Mouse (Mus musculus): Measurements from ENCODE around the gene Glul. TPM values are rescaled to one million over a fixed set of nuclear protein-coding genes. Genes with fewer than 3 reads are reported as not detected.

The Glul gene
- polyA plus RNA-seq, 1 experiment from 2014 or later, result 143 TPM

DNA sequence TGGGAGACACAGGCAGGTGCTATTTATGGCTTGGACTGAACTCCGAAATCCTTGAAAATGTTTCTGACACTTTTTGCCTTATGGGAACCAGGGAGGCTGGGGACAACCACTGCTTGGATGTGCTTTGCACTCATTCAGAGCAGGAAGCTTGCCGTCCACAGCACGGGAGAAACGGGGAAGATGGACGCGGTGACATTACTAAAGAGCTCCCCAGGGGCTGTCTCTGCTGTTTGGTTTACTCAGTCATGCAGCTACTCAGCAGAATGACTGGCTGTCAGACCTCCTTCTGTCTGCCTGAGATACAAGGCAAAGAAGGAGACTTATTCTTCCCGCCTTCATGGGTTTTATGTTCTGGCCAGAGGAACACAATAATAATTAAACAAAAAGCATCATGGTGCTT, 47.2 kb downstream of the Glul start:
- H3K27ac ChIP-seq (ENCODE audit: low read length), result no peak overlapping the region
- no peaks in the 10 kb centered on the region for H3K36me3 ChIP-seq (ENCODE audit: control insufficient read depth, insufficient read depth)
- H3K27me3 ChIP-seq (ENCODE audit: control insufficient read depth, insufficient read depth, low read depth, low read length), result no peaks in the 10 kb centered on the region
- ATAC-seq (ENCODE audit: low read depth), result no peak
- WGBS (ENCODE audit: insufficient replicate concordance), result 58% methylated on average over 7 of the region's 7 CpGs
- no peak overlapping the region for H3K4me2 ChIP-seq (ENCODE audit: low read depth, low read length)
- no peak overlapping the region for H3K9ac ChIP-seq (ENCODE audit: low read depth, low read length)
- no peaks in the 10 kb centered on the region for H3K4me1 ChIP-seq (ENCODE audit: control insufficient read depth, low read depth, low read length)
- no peaks in the 10 kb centered on the region for H3K9me3 ChIP-seq (replicated peaks; ENCODE audit: control insufficient read depth, low read length)
- H3K4me3 ChIP-seq (ENCODE audit: low read depth, low read length), result no peak overlapping the region

DNA sequence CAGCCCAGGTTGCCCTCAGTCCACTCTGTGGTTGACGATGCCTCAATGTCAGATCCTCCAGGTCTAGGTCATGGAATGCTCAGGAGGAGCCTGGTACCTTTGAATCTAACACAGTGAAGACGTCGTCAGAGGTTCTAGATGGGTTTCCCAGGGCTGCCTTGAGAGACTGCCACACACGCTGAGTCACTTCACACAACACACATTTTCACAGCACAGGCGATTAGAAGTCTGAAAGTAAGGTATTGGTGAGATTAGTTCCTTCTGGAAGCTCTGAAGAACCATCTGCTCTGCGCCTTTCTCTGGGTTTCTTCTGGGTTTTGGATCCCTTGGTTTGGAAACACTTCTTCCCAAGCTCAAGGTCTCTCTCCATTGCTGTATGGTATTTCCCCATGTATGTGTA, 48.1 kb downstream of the Glul start:
- Histone ChIP-seq H3K27ac (ENCODE audit: low read length) (no peak overlapping the region), H3K9me3 (replicated peaks; ENCODE audit: control insufficient read depth, low read length) (no peaks in the 10 kb centered on the region), H3K4me1 (ENCODE audit: control insufficient read depth, low read depth, low read length) (no peaks in the 10 kb centered on the region), H3K9ac (ENCODE audit: low read depth, low read length) (no peak overlapping the region), H3K4me2 (ENCODE audit: low read depth, low read length) (no peak overlapping the region), H3K36me3 (ENCODE audit: control insufficient read depth, insufficient read depth) (no peaks in the 10 kb centered on the region), H3K27me3 (ENCODE audit: control insufficient read depth, insufficient read depth, low read depth, low read length) (no peaks in the 10 kb centered on the region), H3K4me3 (ENCODE audit: low read depth, low read length) (no peak overlapping the region)
- 73% methylated on average over 6 of the region's 6 CpGs for WGBS (ENCODE audit: insufficient replicate concordance)
- no peak for ATAC-seq (ENCODE audit: low read depth)

DNA sequence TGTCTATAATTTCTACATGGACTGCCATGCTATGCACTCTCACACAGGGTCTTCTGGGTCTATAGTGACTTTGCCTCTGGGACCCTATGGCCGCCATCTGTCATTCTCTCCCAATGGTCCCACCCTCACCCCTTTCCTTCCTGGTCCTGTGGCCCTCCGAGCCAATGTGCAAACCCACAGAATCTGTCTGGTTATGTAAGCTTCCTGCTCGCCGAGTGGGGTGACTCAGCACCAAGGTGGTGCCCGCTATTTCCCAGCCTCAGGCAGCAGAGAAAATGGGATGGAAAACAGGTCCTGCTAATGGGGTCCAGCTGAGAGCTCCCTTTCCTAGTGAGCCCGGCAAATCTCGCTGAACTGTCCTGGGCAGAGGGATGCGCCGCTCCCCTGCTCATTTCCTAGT, 53.5 kb downstream of the Glul start:
- H3K4me1 ChIP-seq (ENCODE audit: control insufficient read depth, low read depth, low read length), result no peaks in the 10 kb centered on the region; the same call in 1 of the 2 replicates
- H3K4me2 ChIP-seq (ENCODE audit: low read depth, low read length), result no peak overlapping the region
- H3K9me3 ChIP-seq (replicated peaks; ENCODE audit: control insufficient read depth, low read length), result no peaks in the 10 kb centered on the region
- no peaks in the 10 kb centered on the region for H3K27me3 ChIP-seq (ENCODE audit: control insufficient read depth, insufficient read depth, low read depth, low read length)
- no peak overlapping the region for H3K4me3 ChIP-seq (ENCODE audit: low read depth, low read length)
- H3K27ac ChIP-seq (ENCODE audit: low read length), result no peak overlapping the region
- no peak for ATAC-seq (ENCODE audit: low read depth)
- no peaks in the 10 kb centered on the region for H3K36me3 ChIP-seq (ENCODE audit: control insufficient read depth, insufficient read depth)
- WGBS (ENCODE audit: insufficient replicate concordance), result 61% methylated on average over 9 of the region's 9 CpGs
- no peak overlapping the region for H3K9ac ChIP-seq (ENCODE audit: low read depth, low read length)

- Histone ChIP-seq H3K4me2 (ENCODE audit: low read depth, low read length) (no peak overlapping the region), H3K4me3 (ENCODE audit: low read depth, low read length) (no peak overlapping the region), H3K36me3 (ENCODE audit: control insufficient read depth, insufficient read depth) (no peaks in the 10 kb centered on the region), H3K27ac (ENCODE audit: low read length) (no peak overlapping the region), H3K9ac (ENCODE audit: low read depth, low read length) (no peak overlapping the region), H3K4me1 (ENCODE audit: control insufficient read depth, low read depth, low read length) (no peaks in the 10 kb centered on the region; the same call in 1 of the 2 replicates), H3K27me3 (ENCODE audit: control insufficient read depth, insufficient read depth, low read depth, low read length) (no peaks in the 10 kb centered on the region), H3K9me3 (replicated peaks; ENCODE audit: control insufficient read depth, low read length) (no peaks in the 10 kb centered on the region)
- 57% methylated on average over 6 of the region's 6 CpGs for WGBS (ENCODE audit: insufficient replicate concordance)
- ATAC-seq (ENCODE audit: low read depth), result no peak
Measured at GRCm38 (mm10) chr1:153953797-153954196, 54.1 kb downstream of the Glul start.

GRCm38 (mm10) chr1:153957850-153958249, 58.1 kb downstream of the Glul start:
- Histone ChIP-seq H3K4me3 (ENCODE audit: low read depth, low read length) (no peak overlapping the region), H3K36me3 (ENCODE audit: control insufficient read depth, insufficient read depth) (no peaks in the 10 kb centered on the region), H3K4me2 (ENCODE audit: low read depth, low read length) (no peak overlapping the region), H3K9me3 (replicated peaks; ENCODE audit: control insufficient read depth, low read length) (no peaks in the 10 kb centered on the region), H3K27ac (ENCODE audit: low read length) (no peak overlapping the region), H3K9ac (ENCODE audit: low read depth, low read length) (no peak overlapping the region), H3K27me3 (ENCODE audit: control insufficient read depth, insufficient read depth, low read depth, low read length) (no peaks in the 10 kb centered on the region), H3K4me1 (ENCODE audit: control insufficient read depth, low read depth, low read length) (no peaks in the 10 kb centered on the region; the same call in 1 of the 2 replicates)
- 46% methylated on average over 1 of the region's 1 CpGs for WGBS (ENCODE audit: insufficient replicate concordance)
- peak; percentile 30; the same call in 1 of the 2 replicates for ATAC-seq (ENCODE audit: low read depth)

Small RNA genes within 50 kb of the gene (microRNA-seq; reads per million reads assigned to microRNA genes)
- gene Mir8114, result 35.4 reads per million, percentile 43 among the genes with 10 or more reads in this experiment

Other genes starting within 250 kb of the Glul start
- gene Rgs8, start 246.9 kb upstream of the Glul start, polyA plus RNA-seq (2015; fragmentation: Nextera tagmentation; extraction: Ambion mirVana), result not detected in 2 replicates
- gene Rgs16, start 159.6 kb upstream of the Glul start, polyA plus RNA-seq (2015; fragmentation: Nextera tagmentation; extraction: Ambion mirVana), result 3.1 and 3.7 TPM in 2 replicates
- 28.9 and 29.1 TPM in 2 replicates for gene Rnasel, start 150.5 kb upstream of the Glul start, polyA plus RNA-seq (2015; fragmentation: Nextera tagmentation; extraction: Ambion mirVana)
- 0.04 TPM in 1 of 2 replicates, not detected in the other for gene Rgsl1, start 55.8 kb upstream of the Glul start, polyA plus RNA-seq (2015; fragmentation: Nextera tagmentation; extraction: Ambion mirVana)
- 0.08 and 0.09 TPM in 2 replicates for gene Teddm1b, start 25.6 kb upstream of the Glul start, polyA plus RNA-seq (2015; fragmentation: Nextera tagmentation; extraction: Ambion mirVana)
- 0.06 TPM in 1 of 2 replicates, not detected in the other for gene Teddm1a, start 8.2 kb upstream of the Glul start, polyA plus RNA-seq (2015; fragmentation: Nextera tagmentation; extraction: Ambion mirVana)
- gene Teddm2, start 284 bp downstream of the Glul start, polyA plus RNA-seq (2015; fragmentation: Nextera tagmentation; extraction: Ambion mirVana), result 0.40 and 0.58 TPM in 2 replicates

All from liver, embryonic 16.5 days (tissue).